ENCODE assay signal across 18 mouse cellular contexts in genomic region chr1:134910037-134910436, GRCm38 (mm10). TPM values are rescaled to one million over a fixed set of nuclear protein-coding genes. Genes with fewer than 3 reads are reported as not detected.
DNase-seq lines count a peak whose midpoint lies in the region; ATAC-seq and TF ChIP-seq lines count a peak whose summit lies in the region.
"Had no signal": no experiment of that assay in that cellular context is flagged by ENCODE, and none has a peak within 500 bp of the region (broad histone marks: within the 10 kb centered on the region; RNA-seq: fewer than 3 reads in every experiment).

No protein-coding gene starts in this region.

- H3K9me3 ChIP-seq in heart, embryonic 15.5 days (replicated peaks) = no peaks in the 10 kb centered on the region
- H3K9me3 ChIP-seq: embryonic facial prominence, embryonic 12.5 days; liver, embryonic 15.5 days; midbrain, embryonic 15.5 days had no signal

- H3K36me3 ChIP-seq in heart, adult 2 months (ENCODE audit: control insufficient read depth, insufficient read depth, low read length) = peaks cover 30% of the 10 kb centered on the region
- H3K36me3 ChIP-seq in heart, embryonic 15.5 days = no peaks in the 10 kb centered on the region
- H3K36me3 ChIP-seq: embryonic facial prominence, embryonic 12.5 days; limb, embryonic 13.5 days; liver, embryonic 15.5 days; midbrain, embryonic 15.5 days had no signal

- peak overlapping the region; percentile 86 for H3K27ac ChIP-seq in heart, adult 2 months
- H3K27ac ChIP-seq in heart, embryonic 15.5 days = peak overlapping the region; percentile 93
- peak overlapping the region; percentile 61 for H3K27ac ChIP-seq in olfactory bulb, adult 2 months (ENCODE audit: insufficient read depth, low read depth, low read length)
- H3K27ac ChIP-seq: embryonic facial prominence, embryonic 12.5 days; kidney, postnatal 0 days; limb, embryonic 13.5 days; liver, embryonic 15.5 days; midbrain, embryonic 15.5 days had no signal

- no peak overlapping the region for H3K4me3 ChIP-seq in heart, adult 2 months
- H3K4me3 ChIP-seq in heart, embryonic 15.5 days = no peak overlapping the region
- H3K4me3 ChIP-seq in olfactory bulb, adult 2 months (ENCODE audit: insufficient read depth, low read depth, low read length) = no peak overlapping the region
- H3K4me3 ChIP-seq: embryonic facial prominence, embryonic 12.5 days; limb, embryonic 13.5 days; liver, embryonic 15.5 days; midbrain, embryonic 15.5 days had no signal

- H3K9ac ChIP-seq in heart, adult 2 months (ENCODE audit: low read depth, low read length) = peak overlapping the region; percentile 38; the same call in 1 of the 2 replicates
- H3K9ac ChIP-seq in heart, embryonic 15.5 days = no peak overlapping the region
- H3K9ac ChIP-seq: embryonic facial prominence, embryonic 12.5 days; limb, embryonic 13.5 days; liver, embryonic 15.5 days; midbrain, embryonic 15.5 days had no signal

- no peaks in the 10 kb centered on the region for H3K27me3 ChIP-seq in heart, adult 2 months (ENCODE audit: control insufficient read depth, insufficient read depth, low read length)
- no peaks in the 10 kb centered on the region for H3K27me3 ChIP-seq in heart, embryonic 15.5 days
- H3K27me3 ChIP-seq: embryonic facial prominence, embryonic 12.5 days; limb, embryonic 13.5 days; liver, embryonic 15.5 days; midbrain, embryonic 15.5 days; Patski had no signal

- peak; percentile 35 for DNase-seq in gastrocnemius, postnatal 25 days
- DNase-seq in gastrocnemius, postnatal 4 days (ENCODE audit: low spot score in 2 of 2) = no peak
- peak; percentile 54 to 78 for DNase-seq in heart, adult 2 months
- DNase-seq in natural killer cell, adult 2 months (ENCODE audit: low spot score in 2 of 2) = no peak
- no peak for DNase-seq in adrenal gland, postnatal 4 days (ENCODE audit: low spot score in 2 of 2)
- DNase-seq: kidney, adult 11 months; lung, postnatal 10 days; thymus, postnatal 4 days had no signal

- 22% methylated on average over 3 of the region's 3 CpGs for WGBS in heart, adult 2 months
- 14% methylated on average over 3 of the region's 3 CpGs for WGBS in heart, embryonic 15.5 days
- WGBS in olfactory bulb, adult 2 months = 29% methylated on average over 3 of the region's 3 CpGs

- TF ChIP-seq EP300 in heart, adult 2 months (IDR thresholded peaks at IDR 0.05; ENCODE audit: insufficient read depth, low read depth, low read length) = peak; percentile 96

- peak; percentile 83 for ATAC-seq in heart, embryonic 15.5 days (replicated peaks; ENCODE audit: insufficient number of reproducible peaks, insufficient read depth, low FRiP score, low read depth)
- ATAC-seq in CD4-positive, CD25-positive, alpha-beta regulatory T cell, adult 4 months = no peak
- ATAC-seq: hindbrain, embryonic 16.5 days; midbrain, embryonic 15.5 days had no signal

- peaks cover 18% of the 10 kb centered on the region for H3K4me1 ChIP-seq in heart, adult 2 months (ENCODE audit: control insufficient read depth, insufficient read depth, low read length)
- H3K4me1 ChIP-seq in heart, embryonic 15.5 days (replicated peaks) = peaks cover 40% of the 10 kb centered on the region
- H3K4me1 ChIP-seq in olfactory bulb, adult 2 months (ENCODE audit: control insufficient read depth, insufficient read depth, low read length) = peaks cover 4% of the 10 kb centered on the region
- H3K4me1 ChIP-seq: liver, embryonic 15.5 days; midbrain, embryonic 15.5 days had no signal

- no peak for TF ChIP-seq CTCF in heart, adult 2 months (IDR thresholded peaks at IDR 0.05)
- no peak for TF ChIP-seq CTCF in olfactory bulb, adult 2 months (IDR thresholded peaks at IDR 0.05; ENCODE audit: insufficient read depth, low read depth, low read length)

- intact Hi-C loops in heart, adult 2 months (cut with DNase I) = loop anchor here (2.0 kb wide), 1 partner anchor 51 kb away; no protein-coding TSS in a partner anchor

- TF ChIP-seq POLR2A in heart, adult 2 months (IDR thresholded peaks at IDR 0.05; ENCODE audit: insufficient read depth, low read depth, low read length) = peak; percentile 41; the same call in 1 of the 2 replicates
- no peak for TF ChIP-seq POLR2A in olfactory bulb, adult 2 months (IDR thresholded peaks at IDR 0.05; ENCODE audit: insufficient read depth, low read depth, low read length)

- peak overlapping the region; percentile 47 for H3K4me2 ChIP-seq in heart, embryonic 15.5 days
- H3K4me2 ChIP-seq: embryonic facial prominence, embryonic 12.5 days; limb, embryonic 13.5 days; liver, embryonic 15.5 days; midbrain, embryonic 15.5 days had no signal

- peaks cover 2% of the 10 kb centered on the region; the same call in 1 of the 2 replicates for H3K79me2 ChIP-seq in heart, adult 2 months (replicated peaks; ENCODE audit: control insufficient read depth, insufficient read depth, low read length)

RNA-seq across cellular contexts. Expression of gene Ppp1r12b, which starts 45.7 kb away (rescaled TPM):
- total RNA-seq in gastrocnemius, postnatal 25 days (2021) = 100 to 1,000 TPM; 193 to 200 TPM
- total RNA-seq in gastrocnemius, postnatal 4 days (2021) = 100 to 1,000 TPM; 181 to 205 TPM
- total RNA-seq in heart, adult 2 months (2021) = 100 to 1,000 TPM; 150 to 161 TPM
- polyA plus RNA-seq in heart, adult 2 months (2012; rRNA removed) = 55.4 and 84.2 TPM in 2 replicates
- polyA plus RNA-seq in heart, embryonic 15.5 days (2015; fragmentation: Nextera tagmentation; extraction: Ambion mirVana) = 25.4 and 26.0 TPM in 2 replicates
- 34.2 and 262 TPM in 2 replicates for polyA plus RNA-seq in olfactory bulb, adult 2 months (2012; ENCODE audit: insufficient read depth, insufficient read length, low replicate concordance, missing spikeins)
- total RNA-seq in adrenal gland, postnatal 4 days (2021) = 10 to 100 TPM; 19.7 to 22.1 TPM
- polyA plus RNA-seq in CD4-positive, CD25-positive, alpha-beta regulatory T cell, adult 4 months (2017; shearing (Covaris generic)) = 1 to 10 TPM; 7.7 to 7.9 TPM

RNA-seq across cellular contexts. Expression of gene Ube2t, which starts 52.3 kb away (rescaled TPM):
- 1 to 10 TPM; 6.5 to 8.7 TPM for total RNA-seq in gastrocnemius, postnatal 25 days (2021)
- total RNA-seq in gastrocnemius, postnatal 4 days (2021) = 1 to 10 TPM; 9.2 to 9.5 TPM
- 1 to 10 TPM; 5.9 TPM for total RNA-seq in heart, adult 2 months (2021)
- 3.0 and 3.2 TPM in 2 replicates for polyA plus RNA-seq in heart, adult 2 months (2012; rRNA removed)
- polyA plus RNA-seq in heart, embryonic 15.5 days (2015; fragmentation: Nextera tagmentation; extraction: Ambion mirVana) = 42.8 and 48.2 TPM in 2 replicates
- polyA plus RNA-seq in olfactory bulb, adult 2 months (2012; ENCODE audit: insufficient read depth, insufficient read length, low replicate concordance, missing spikeins) = not detected in 2 replicates
- 10 to 100 TPM; 11.1 to 12.1 TPM for total RNA-seq in adrenal gland, postnatal 4 days (2021)
- 1 to 10 TPM; 5.6 to 6.3 TPM for polyA plus RNA-seq in CD4-positive, CD25-positive, alpha-beta regulatory T cell, adult 4 months (2017; shearing (Covaris generic))

Comparison
In these comparisons a context has a peak if more than half of its experiments do, and no peak if none do; other contexts are left out.
1. DNase-seq: peak in gastrocnemius, postnatal 25 days (single experiment) and heart, adult 2 months (2 of 2); none in gastrocnemius, postnatal 4 days (0 of 2), natural killer cell, adult 2 months (0 of 2) and adrenal gland, postnatal 4 days (0 of 2).
2. RNA of gene Ppp1r12b, which starts 45.7 kb away (total RNA-seq): 181 to 205 TPM in gastrocnemius, postnatal 4 days, 193 to 200 TPM in gastrocnemius, postnatal 25 days and 150 to 161 TPM in heart, adult 2 months; 19.7 to 22.1 TPM in adrenal gland, postnatal 4 days; every median in the first group is over 4 times any median in the second.
3. Peak in every context shown above with its lines, with median percentiles within 50 percentile points of each other: H3K27ac ChIP-seq.